Mouse (Mus musculus) cerebellum, postnatal 4 days (tissue): ENCODE measurements at regions not wholly inside any gene's neighbourhood (a gene's known extent, or its start where the extent isn't known, plus 50 kb on each side); places are given as distances from the start of the nearest gene placed in this dataset.
A peak's percentile ranks its signal among the peaks of the same experiment; 100 is the strongest.

Source experiments
- DNase-seq, 2 experiments: peaks; one replicate each; pipeline ENCODE4 v3.0.0; 2022; ENCODE audit warnings: low spot score in 2 of 2, mixed read lengths in 1 of 2

DNA sequence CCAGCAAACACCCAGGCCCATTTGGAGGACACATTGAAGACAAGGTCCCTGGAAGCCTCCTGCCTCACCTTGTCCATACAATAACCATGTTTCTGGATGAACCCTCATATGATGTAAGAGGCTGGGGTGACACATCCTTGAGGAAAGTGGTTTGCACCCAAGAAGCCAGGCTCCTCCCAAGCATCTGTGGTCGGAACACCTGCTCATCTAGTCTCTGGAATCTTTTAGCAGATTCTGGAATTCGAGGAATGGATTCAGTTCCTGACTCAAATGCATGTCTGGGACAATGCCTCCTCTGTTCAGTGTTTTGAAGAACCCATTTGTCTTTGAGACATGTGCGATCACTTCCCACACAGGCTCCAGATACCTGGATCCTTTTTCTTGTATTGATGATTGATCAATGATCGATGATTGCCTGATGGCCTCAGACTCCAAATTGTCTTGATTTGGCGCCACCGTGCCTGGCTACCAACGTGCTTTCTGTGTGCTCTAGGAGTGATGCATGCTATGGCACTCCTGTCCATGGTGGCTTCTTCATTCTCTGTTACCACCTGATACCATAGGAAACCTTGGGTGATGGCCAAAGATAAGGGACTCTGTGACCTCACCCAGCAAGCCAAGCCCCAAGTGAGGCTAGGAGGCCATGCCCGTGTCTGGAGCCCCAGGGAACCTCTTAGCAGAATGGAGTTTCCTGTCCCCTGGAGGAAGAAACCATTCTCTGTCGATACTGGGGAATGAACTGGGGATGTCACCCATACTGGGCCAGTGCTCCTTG, 126.7 kb downstream of the Mn1 start:
- no peak for DNase-seq

DNA sequence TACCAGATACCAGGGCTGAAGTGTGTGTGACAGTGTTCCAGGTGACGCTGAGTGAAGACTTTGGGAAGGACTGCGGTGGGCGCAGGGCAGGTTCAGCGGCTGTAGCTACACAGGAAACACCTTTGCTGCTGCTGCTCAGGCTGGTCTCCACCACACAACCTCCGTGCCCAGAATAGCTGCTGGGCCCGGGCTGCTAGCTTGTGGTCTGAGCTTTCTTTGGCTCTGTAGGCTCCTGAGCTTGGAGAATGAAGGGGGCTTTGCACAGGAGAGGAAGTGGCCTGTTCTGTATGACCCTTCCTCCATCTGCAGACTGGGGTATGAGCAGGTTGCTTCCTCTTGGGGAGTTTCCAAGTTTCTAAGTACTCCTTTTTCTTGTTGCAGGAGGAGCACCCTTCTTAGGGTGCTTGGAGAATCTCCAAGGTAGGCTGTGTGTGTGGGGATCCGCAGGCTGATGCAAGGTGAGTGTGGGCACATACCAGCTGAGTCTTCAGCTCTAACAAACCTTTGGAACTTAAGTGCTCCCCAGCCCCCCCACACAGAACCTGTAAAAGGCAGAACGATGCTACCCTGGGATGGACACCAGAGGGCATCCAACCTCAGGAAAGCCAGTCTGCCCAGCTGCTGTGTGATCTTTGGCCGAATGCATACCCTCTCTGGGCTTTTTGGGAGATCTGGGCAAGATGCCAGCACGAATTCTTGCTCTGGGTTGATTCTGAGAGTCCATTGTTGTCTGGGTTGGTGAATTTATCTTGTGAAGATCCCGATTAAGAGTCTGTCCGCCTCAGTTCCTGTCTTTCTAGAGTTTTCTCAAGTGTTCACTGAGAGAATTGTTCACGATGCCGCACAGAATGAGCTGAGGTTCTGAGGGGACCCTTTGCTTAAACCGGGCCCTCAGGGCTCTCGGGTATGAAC, 136.6 kb downstream of the Mn1 start:
- no peak for DNase-seq

DNA sequence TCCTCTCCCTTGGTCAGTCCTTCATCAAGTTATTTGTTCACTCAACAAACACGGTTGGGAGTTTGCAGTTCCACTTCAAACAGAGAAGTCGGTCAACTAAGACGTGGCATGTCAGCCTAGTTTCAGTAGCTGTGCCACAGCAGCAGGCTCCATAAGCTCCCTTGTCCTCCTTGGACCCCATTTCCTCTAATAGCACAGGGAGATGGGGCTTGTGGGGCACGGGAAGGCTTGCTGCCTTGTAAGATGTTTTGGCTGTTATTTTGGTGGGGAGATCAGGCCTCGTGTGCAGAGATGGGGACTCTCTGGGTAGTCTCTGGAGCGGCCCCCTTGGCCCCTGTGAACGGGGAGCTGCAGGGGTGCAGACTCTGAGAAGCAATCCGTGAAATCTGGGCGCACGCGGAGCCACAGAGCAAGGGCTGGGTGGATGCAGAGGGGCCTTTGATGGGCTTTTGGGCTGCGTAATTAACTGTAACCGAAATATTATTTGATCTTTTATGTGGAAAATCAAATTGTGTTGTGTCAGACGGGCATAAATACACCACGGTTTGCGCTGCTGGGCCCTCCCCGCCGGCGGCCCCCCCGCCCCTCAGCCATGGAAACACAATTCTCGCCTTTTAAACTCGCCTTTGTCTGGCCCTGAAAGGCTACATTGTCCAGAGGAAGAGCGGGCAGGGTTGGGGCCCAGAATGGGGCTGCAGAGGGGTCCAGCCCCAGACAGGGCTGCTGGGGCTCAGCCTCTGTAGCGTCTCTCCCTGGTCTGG, 137.6 kb downstream of the Mn1 start:
- peak in 1 of 2 experiments; percentile 29 for DNase-seq

DNA sequence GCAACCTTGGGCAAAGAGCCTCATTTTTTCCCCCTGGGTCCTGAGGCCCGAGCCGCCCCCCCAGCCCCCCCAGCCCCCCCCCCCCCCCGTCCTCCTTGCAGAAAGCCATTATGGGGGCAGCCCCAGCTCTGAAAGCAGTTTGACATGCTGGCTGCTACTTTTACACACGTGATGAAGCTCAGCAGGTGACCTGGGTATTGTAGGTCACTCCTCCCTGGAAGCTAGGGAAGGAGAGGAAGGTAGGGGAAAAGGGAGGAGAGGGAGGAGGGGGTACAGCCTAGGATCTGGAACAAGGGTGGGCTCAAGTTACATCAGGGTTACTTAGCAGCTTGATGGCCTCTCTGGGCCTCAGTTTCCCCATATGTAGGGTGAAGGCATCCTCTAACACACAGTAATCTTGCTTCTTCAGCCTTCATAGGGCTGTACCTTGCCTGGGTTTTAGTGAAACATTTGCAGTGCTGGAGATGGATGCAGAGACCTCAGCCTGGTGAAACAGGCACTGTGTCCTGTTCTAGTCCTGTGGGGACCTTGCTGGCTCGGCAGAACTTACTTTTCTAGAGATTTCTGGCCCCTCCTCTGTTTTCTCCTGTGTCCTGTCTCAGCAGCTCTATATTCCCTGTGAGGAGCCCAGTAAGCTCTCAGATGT, 138.3 kb downstream of the Mn1 start:
- DNase-seq = no peak

DNA sequence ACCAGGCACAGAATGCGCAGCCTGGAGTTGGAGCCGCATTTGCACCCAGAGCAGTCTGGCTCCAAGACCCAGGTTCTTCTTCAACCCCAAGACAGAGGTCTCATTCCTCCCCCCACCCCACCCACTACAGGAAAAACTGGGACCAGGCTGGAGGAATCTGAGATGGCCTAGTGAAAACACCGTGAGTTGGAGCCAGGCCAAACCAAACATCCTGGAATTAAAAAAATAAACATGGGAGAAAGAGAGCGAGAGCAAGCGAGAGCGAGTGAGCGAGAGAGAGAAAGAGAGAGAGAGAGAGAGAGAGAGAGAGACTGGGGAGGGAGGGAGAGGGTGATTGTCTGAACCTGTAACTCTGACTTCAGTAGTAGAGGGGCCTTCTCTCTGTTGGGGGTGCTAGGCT, 138.8 kb downstream of the Mn1 start:
- no peak for DNase-seq

DNA sequence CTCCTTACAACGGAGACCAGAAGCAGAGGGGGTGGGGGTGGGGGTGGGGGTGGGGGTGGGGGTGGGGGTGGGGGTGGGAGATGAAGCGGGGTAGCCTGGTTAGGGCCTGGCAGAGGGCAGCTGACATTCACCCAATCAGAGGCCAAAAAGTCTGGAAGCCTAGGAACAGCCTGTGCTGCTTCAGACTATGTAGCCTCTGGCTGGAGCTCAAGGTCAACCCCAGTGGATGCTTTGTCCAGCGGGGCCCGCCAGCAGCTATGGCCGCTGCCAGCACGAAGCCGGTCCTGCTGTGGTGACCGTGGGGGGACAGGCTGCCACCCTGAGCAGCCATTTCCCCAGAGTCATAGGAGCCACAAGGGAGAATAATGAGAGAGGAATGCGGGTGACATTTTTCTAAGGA, 143.3 kb downstream of the Mn1 start:
- no peak for DNase-seq

DNA sequence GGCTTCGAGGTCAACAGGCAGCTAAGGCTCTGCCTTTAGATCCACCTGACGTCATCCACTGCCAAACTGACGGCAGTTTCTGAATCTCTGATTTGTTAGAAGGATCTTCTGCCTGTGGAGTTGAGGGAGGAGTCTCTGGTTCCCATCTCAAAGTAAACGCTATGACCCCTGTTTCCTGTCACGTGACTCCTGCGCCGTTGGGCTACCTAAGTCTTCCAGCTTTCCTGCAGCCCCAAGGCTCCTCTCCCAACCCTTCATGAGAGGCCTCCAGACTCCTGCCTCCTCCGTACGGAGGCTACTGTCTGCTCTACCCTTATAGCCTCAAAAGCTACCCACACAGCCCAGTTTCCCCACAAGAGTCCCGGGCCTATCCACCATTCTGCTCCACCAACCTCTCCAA, 144.1 kb downstream of the Mn1 start:
- no peak for DNase-seq

DNA sequence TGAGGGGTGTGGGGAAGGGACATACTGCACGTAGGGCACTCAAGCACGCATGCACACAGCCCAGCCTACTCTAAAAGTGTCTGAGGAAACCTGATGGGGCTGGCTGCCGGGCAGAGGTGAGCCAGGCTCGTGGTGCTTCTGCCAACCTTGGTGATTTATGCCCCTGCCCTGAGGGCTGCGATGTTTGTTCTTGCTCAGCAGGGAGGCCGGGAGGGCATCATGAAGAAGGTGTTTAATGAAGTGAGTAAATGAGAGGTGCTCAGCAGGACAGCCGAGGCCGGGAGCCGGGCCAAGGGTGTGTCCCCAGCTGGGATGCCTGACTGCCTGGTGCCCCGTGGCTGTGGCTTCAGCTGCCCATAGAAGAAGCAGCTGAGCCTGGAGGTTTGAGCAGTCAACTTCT, 153.7 kb downstream of the Mn1 start:
- peak in 1 of 2 experiments; percentile 40 for DNase-seq

DNA sequence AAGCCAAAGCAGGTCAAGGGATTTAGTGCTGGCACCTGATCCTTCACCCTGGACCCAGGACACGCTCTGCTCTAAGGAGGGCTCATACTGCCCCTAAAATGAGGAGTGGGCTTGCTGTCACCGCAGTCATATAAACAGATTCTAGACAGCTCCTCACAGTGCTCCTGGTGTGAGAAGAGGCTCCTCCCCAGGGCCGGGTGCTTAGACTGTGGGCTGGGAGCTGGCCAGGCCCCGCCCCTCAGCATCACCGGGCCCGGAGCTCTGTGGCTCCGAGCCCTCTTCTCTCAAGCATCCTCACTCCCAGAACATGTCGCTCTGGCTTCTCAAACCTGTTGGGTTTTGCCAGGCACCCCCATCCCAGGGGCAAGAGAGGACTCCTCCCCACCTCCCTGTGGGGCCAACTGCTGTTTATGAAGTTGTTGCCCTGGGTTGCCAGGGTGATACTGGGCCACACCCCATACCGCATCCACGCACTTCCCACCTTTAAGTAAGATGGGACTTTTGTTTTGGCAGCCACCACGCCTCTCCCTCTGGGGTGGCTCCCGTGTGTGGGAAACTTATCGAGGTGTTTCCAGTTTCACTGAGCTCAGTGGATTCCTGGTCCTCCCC, 156.2 kb downstream of the Mn1 start:
- DNase-seq = no peak

DNA sequence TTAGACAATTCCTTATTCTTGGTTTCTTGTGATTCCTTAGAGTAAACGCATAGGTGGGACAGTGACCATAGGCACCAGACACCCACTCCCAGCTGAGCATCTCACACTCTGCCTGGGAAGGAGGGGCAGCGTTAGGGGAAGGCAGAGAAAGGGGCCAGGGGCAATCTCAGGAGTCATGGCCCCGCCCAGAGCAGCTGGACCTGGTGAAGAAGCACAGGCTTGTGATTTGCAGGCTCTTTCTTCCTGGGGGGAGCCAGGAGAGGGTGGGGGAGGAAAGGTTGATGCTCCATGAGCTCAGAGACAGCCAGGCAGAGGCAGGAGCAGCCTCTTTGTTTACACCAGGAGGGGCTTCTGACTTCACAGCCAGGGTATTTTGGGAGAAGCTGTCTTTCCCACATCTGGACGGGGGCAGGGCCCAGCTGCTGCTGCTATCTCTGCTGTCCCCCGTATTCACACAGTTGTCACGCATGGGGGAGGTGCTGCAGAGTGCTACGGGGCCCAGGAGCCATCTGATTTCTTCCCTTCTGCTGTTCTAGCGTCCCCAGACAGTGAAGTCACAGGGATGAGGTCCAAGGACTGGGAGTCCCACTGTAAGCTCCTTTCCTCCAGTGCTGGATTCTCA, 157.2 kb downstream of the Mn1 start:
- DNase-seq = no peak

DNA sequence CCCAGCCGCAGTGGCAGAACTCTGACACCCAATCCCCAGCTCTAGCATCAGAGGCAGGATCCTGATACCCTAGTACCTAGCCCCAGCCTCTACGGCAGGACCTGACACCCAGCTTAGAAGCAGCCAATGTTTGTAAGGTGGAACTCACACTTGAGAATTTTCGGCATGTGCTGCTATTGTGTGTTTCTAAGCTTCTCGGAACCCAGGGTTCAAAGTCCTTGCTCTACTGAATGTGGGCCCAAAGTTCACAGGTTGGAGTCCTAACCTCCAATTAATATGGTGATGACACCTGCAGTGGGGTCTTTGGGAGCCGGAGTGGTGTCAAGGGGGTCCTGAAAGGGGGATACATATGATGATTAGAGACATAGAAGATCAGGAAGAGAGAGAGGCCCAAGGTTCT, 158.2 kb downstream of the Mn1 start:
- DNase-seq = no peak

DNA sequence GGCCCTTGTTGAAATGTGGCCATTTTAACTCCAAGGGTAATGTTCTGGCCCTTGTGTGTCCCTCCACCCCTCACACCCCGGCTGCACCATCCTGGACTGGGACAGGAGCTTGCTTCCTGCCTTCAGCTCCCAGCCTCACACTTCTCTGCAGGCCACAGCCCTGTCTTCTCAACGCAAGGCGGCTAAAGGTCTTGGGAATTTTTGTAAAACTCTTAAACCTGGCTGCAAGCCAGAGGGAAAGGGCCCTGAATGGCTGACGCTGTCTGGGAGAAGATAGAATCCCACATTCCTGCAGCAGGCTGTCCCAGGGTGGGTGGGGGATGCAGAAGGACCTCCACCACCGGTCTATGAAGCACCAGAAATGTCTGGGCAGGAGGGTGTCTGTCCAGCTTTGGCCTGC, 156.3 kb upstream of the Gm26897 start:
- no peak for DNase-seq

DNA sequence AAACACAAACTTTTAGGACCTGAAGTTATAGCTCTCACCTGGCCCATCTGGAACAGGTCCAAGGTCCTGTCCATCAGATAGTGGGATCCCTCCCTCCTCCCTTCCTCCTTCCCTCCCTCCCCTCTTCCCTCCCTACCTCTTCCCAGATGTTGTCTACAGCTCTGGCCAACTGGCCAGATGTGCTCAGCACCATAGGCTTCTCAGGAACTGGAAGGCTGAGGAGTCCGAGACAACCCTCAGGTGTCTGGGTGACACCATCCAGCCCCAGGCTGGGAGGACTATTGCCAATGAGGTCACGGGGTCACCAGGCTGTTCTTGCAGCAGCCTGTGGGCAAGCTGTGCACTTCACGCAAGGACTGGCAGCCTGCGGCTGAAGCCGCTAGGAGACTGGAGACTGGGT, 155.6 kb upstream of the Gm26897 start:
- DNase-seq = no peak

DNA sequence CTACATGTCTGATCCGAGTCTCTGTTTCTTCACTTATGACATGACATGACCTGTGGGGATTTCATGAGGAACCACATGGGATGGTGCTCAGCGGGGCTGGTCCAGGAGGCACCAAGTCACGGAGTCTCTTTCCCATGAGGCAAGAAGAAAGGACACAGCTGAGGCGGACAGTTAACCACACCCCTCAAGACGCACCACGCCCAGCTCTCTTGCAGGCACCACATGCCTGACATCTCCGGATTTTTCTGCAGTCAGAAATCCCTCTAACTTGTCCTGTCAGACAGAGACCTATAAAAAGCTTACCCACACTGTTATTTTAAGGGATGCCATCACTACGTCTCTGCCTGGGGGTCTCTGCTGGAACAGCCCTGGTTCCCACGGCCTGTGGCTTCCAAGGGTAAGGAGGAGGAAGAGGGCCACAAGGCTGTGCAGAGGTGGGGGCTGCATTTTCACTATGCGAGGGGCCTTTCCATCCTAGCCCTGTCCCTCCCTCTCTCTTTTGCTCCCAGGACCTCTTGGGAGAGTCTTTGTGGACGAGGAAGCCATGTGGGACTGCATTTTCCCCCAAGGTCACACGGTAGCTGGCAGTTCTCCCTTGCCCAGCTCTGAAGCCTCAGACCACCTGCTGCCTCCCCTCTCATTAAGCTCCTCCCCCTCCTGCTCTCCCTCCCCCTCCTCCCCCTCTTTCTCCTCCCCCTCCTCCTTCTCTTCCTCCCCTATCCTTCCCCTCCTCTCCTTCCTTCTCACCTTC, 154.6 kb upstream of the Gm26897 start:
- no peak for DNase-seq

DNA sequence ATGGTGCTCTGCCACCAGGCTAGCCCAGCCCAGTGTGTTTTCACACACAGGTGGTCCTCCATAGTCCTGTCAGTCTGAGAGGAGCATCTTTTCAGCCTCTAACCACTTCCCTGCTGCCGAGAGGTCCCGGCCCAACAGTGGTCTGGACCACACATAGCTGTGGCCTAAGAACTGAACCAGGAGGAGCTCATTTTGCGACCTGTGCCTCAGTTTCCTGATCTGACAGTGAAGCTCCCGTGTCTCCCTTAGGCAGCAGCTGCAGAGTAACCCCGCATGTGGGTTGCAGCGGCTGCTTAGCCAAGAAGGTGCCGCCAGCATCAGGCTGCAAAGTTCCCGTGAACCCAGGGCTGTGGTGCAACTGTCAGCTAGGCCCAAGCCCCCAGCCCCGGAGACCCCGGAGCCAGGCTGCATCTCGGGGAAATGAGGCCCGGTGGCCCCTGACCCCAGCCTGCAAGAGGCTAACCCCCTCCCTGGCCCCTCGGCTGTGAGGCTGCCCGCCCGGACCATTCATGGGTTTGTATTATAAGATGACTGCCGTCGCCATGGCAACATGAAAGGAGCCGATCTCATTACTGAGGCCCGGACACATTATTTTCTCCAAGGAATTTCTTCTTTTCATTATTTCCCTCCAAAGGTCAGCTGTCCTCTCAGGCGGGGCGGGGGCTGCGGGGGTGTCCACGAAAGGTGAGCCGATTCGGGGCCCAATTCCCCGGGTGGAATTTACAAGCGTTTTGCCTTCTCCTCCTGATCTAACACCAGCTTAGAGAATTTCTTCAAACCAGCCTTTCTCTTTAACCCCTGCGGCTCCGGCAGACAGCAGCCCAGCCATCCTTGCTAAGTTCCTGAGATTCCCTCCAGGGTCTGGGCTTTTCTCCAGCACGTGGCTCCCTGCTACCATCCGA, 152.6 kb upstream of the Gm26897 start:
- peak in 1 of 2 experiments; percentile 52 for DNase-seq

DNA sequence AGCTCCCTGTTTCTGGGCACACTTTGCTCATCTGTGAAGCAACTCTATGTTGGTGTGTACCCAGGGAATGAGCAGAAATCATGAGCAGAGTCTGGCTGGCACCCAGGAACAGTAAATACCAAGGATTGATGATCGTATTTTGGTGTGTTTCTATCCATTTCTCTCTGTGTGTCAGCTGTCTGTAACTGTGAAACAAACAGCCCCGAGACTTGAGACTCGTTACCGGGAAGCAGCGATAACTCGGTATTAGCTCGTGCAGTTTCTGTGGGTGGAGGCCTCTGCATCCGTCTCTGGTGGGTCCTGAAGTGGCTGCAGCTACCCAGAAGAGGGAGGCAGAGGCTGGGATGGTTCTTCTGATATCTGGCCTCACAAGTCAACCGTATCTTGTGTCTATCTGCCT, 151.7 kb upstream of the Gm26897 start:
- DNase-seq = no peak

DNA sequence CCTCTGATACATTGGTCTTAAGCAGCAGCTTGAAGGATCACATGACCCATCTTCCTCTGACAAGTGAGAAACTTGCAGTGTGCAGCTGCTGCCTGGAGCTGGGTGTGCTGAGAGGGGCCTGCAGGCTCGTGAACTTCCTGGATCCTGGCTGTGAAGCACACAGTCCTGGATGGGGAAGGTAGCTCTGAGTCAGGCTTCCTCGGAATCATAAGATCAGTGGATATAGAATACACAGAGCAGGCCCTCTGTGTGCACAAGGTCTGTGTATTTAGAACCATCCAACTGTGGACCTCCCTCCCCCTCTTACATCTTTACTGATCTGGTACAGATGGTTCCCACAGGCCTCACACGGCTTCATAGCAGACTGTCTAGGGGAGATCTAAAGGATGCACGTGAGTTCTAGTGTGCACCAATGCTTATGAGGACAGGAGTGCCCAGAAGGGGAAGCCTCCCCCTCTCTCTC, 143.1 kb upstream of the Gm26897 start:
- no peak for DNase-seq

DNA sequence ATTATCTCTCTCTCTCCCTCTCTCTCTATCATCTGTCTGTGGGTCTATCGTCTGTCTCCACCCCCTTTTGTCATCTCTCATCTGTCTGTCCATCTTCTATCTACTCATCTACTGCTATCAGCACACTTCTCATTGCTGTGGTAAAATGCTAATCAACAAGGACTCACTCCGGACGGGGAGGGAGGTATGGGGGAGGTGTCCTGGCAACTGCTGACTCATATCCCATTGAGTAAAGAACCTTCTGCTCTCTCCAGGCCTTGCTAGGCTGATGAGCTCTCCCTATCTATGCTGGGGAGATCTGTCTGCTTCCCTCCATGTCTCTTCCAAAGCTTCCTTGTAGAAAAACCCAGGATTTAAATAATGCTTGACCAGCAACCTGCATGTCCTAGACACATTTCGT, 140.9 kb upstream of the Gm26897 start:
- no peak for DNase-seq

DNA sequence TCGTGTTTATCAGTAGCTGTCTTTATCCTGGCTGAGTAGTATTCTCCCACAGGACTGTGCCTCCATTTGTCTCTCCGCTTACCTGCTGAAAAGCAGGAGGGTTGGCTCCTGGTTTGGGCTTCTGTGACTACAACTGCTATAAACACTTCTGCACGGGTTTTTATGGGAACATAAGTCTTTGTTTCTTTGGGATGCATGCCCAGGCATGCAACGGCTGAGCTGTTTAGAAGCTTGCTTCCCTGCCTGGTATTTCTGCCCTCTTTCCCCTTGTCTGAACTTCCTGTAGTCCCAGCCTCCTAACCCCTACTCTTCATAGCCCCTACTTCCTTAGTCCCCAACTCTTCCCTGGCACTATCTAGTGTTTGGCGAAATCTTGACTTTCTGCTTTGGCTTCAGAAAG, 139.6 kb upstream of the Gm26897 start:
- DNase-seq = no peak
